Mouse (Mus musculus): Measurements from ENCODE around the gene Kank2.

Kank2 gene

GRCm38 (mm10) chr9:21798345-21799009 is at the start of gene Kank2:
Gene Kank2 (minus strand): TSS chr9:21798744.
- peak; percentile 82 to 96 for DNase-seq (ENCODE audit: low spot score in 2 of 2)

- DNase-seq (ENCODE audit: low spot score in 2 of 2), result no peak
Observed at GRCm38 (mm10) chr9:21847926-21848325, 49.4 kb upstream of the Kank2 start.

GRCm38 (mm10) chr9:21847425-21847824 is 48.9 kb upstream of the Kank2 start:
- DNase-seq (ENCODE audit: low spot score in 2 of 2), result no peak

- DNase-seq (ENCODE audit: low spot score in 2 of 2), result no peak
Observed at GRCm38 (mm10) chr9:21846755-21847341, 48.3 kb upstream of the Kank2 start.

- no peak for DNase-seq (ENCODE audit: low spot score in 2 of 2)
Observed at GRCm38 (mm10) chr9:21845381-21846080, 47.0 kb upstream of the Kank2 start.

GRCm38 (mm10) chr9:21843086-21843485 is 44.5 kb upstream of the Kank2 start:
- DNase-seq (ENCODE audit: low spot score in 2 of 2), result no peak

- peak in 1 of 2 experiments; percentile 33 for DNase-seq (ENCODE audit: low spot score in 2 of 2)
Observed at GRCm38 (mm10) chr9:21842391-21842790, 43.8 kb upstream of the Kank2 start.

- no peak for DNase-seq (ENCODE audit: low spot score in 2 of 2)
Observed at GRCm38 (mm10) chr9:21841340-21841739, 42.8 kb upstream of the Kank2 start.

- DNase-seq (ENCODE audit: low spot score in 2 of 2), result no peak
Observed at GRCm38 (mm10) chr9:21840115-21840787, 41.7 kb upstream of the Kank2 start.

GRCm38 (mm10) chr9:21837690-21838089 is 39.1 kb upstream of the Kank2 start:
- no peak for DNase-seq (ENCODE audit: low spot score in 2 of 2)

- DNase-seq (ENCODE audit: low spot score in 2 of 2), result peak in 1 of 2 experiments; percentile 66
Observed at GRCm38 (mm10) chr9:21835258-21835912, 36.8 kb upstream of the Kank2 start, which contains the start of gene Angptl8. Gene Angptl8 (plus strand): TSS chr9:21835510.

- DNase-seq (ENCODE audit: low spot score in 2 of 2), result no peak
Observed at GRCm38 (mm10) chr9:21831558-21832240, 33.2 kb upstream of the Kank2 start.

GRCm38 (mm10) chr9:21830936-21831335 is 32.4 kb upstream of the Kank2 start:
- DNase-seq (ENCODE audit: low spot score in 2 of 2), result no peak

GRCm38 (mm10) chr9:21830461-21830850 is 31.9 kb upstream of the Kank2 start:
- DNase-seq (ENCODE audit: low spot score in 2 of 2), result no peak

GRCm38 (mm10) chr9:21829834-21830460 is 31.4 kb upstream of the Kank2 start:
- DNase-seq (ENCODE audit: low spot score in 2 of 2), result no peak

GRCm38 (mm10) chr9:21824366-21824765 is 25.8 kb upstream of the Kank2 start:
- no peak for DNase-seq (ENCODE audit: low spot score in 2 of 2)

- no peak for DNase-seq (ENCODE audit: low spot score in 2 of 2)
Observed at GRCm38 (mm10) chr9:21823957-21824356, 25.4 kb upstream of the Kank2 start.

GRCm38 (mm10) chr9:21822686-21823085 is 24.1 kb upstream of the Kank2 start:
- DNase-seq (ENCODE audit: low spot score in 2 of 2), result no peak

- no peak for DNase-seq (ENCODE audit: low spot score in 2 of 2)
Observed at GRCm38 (mm10) chr9:21820183-21820582, 21.6 kb upstream of the Kank2 start.

GRCm38 (mm10) chr9:21819181-21819729 is 20.7 kb upstream of the Kank2 start:
- no peak for DNase-seq (ENCODE audit: low spot score in 2 of 2)

Measured in urinary bladder, adult 18-20 months (tissue).